Mouse (Mus musculus): Measurements from ENCODE around the gene Nyap1. TPM values are rescaled to one million over a fixed set of nuclear protein-coding genes. Genes with fewer than 3 reads are reported as not detected.

Nyap1 gene
- total RNA-seq (2014; fragmentation: Nextera tagmentation) (0.57 TPM in 1 of 2 replicates, not detected in the other), total RNA-seq (2017) (not detected in 2 replicates)

DNA sequence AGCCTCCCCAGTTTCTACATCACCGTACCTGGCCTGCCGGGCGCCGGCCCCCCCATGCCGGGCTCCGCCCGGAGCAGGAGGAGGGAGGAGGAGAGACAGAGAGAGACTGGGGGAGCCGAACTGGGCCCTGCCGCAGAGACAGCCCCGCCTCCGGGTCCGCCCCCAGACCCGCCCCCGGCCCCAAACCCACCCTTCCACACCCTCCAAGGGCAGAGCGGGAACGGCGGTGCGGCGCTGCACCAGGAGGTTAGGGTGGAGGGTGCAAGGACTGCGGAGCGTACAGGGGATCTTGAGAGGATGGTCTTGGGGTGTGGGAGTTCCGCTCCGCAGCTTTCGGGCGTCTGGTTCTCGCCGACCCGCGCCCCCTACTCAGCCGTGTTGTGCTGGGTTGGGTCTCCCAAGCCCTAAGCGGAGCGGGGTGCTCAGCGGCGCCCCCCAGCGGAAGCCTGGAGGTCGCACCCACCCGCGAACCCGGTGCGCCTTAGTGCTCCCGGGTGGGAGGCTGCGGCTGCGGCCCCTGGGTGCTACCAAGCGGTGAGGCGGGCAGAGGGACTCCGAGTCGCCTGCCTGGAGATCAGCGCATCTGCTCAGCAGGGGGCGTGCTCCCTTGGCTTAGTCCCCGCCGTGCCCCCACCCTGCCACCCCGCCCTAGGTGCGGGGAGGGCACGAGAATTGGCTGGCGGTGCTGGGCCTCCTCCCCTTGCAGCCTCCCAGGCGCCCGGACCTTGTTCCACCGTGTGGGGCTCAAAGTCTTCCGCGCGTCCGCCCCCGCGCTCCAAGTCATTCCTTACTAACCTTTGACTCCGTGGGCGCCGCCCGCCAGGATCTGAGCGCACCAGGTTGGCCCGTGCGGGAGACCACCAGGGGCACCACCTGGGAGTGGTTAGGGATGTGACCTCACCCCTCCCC, at the start of gene Nyap1:
Gene Nyap1, minus strand, starts transcription at position 585 of the 909 bp plus-strand sequence.
- peak; percentile 69 for ATAC-seq (replicated peaks; ENCODE audit: low FRiP score, low TSS enrichment, poor library complexity, severe bottlenecking)

DNA sequence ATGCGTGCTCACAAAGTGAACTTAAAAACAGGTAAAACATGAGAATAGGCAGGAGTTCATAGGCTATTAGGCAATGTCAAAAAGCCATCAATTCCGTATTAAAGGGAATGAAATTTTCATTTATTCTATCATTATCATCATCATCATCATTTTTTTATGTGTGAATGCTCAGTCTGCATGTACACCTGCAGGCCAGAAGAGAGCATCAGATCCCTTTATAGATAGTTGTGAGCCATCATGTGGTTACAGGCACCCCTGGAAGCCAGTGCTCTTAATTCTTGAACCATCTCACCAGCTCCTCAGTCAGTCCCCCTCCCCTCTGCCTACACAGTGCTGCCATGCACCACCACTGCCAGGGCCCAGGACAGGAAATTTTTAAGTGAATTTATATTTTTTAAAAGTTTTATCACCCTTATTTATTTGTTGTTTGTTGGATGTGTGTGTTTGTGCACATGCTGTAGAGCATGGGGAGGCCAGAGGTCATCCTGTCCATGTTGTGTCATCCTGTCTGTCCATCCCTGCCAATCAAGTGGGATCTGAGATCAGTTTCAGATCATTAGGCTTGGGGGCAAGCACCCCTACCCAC, 47.6 kb upstream of the Nyap1 start:
- no peak for ATAC-seq (replicated peaks; ENCODE audit: low FRiP score, low TSS enrichment, poor library complexity, severe bottlenecking)

DNA sequence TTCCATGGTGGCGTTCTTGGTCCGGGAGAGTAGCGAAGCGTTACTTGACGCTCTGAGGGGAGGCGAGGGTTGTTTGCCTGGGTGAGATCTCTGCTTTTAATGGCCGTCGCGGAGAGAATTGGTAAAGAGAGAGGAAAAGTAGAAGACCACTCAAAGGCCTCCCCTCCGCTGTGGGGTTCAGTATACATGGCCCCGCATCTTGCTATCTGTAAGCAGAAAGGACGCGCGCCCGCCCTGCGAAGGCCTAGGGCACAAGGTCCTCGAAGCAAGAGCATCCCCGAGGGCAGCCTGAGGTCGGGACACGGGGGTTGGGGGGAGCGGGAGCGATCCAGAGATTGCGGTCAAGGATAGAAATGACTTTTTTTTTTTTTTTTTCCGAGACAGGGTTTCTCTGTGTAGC, 46.8 kb upstream of the Nyap1 start:
- no peak for ATAC-seq (replicated peaks; ENCODE audit: low FRiP score, low TSS enrichment, poor library complexity, severe bottlenecking)

DNA sequence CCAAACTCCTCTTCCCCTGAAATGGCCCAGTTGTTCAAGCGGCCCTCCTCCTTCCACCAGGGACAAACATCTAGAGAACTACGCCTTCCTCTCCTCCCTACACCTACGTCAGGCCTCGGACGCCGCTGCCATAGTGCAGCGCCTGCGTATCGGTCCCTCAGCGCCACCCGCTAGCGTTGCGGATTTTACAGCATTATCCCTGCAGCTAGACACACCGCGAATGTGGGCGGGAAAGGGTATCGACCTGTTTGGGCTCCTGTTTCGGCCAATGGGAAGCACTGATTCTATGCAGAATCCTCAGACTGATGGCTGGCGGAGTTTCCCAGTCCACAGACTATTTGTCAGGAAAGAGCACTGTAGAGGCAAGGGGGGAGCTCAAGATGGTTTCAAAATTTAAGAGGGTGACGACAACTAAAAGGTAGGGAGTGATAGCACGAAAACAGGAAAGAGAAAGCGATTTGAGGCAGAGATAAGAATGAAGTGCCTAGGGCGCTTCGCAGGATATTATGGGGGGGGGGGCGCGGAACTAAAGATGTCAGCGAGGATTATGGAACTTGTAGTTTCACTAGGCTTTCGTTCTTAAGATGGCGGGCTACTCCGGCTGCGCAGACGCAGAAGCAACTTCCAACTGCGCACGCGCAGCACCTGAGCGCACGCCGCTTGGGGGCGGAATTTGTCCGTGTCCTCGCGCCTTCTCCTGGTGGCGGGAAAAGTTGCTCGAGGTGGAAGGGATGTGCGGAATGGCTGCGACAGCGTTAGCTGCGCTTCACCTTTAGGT, 45.9 kb upstream of the Nyap1 start, which contains the start of the genes Mepce and Zcwpw1:
Gene Mepce, minus strand, starts transcription at position 505 of the 778 bp plus-strand sequence.
Gene Zcwpw1, plus strand, starts transcription at position 648 of the 778 bp plus-strand sequence.
- peak; percentile 71 for ATAC-seq (replicated peaks; ENCODE audit: low FRiP score, low TSS enrichment, poor library complexity, severe bottlenecking)

DNA sequence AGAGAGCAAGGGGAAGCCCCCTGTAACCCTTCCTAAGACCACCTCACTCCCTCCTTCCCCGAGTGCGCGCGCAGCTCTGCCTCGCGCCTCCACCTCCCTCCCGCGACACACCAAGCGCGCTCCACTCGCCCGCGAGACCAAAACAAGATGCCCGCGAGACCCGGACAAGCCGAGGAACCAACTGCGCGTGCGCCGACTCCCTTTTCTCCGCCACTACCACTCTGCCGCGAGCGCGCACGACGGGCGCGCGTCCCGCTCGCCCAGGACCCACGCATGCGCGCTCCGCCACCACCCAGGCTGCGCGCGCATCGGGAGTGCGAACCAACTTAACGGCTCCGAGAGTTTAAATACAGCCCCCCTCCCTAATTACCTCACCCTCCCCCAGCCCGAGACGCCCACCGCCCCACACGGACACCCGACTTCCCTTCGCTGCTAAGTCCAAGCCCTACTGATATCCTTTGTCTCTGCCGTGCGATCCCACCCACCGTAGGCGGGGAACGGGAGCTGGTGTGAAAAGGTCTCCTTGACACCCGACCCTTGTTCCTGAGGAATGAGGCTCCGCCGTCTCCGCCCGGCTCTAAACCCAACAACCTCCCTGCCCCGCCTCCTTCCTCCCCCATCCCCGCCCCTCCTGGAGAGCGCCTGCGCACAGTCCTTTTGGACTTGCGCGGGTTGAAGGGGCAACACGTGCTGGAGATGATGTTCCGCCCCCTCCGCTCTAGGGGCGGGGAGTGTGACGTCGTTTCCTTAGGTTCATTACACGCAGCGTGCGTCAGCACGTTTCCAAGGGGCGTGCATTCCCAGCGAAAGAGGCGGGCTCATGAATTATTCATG, 44.9 kb upstream of the Nyap1 start:
- ATAC-seq (replicated peaks; ENCODE audit: low FRiP score, low TSS enrichment, poor library complexity, severe bottlenecking), result peak; percentile 75

DNA sequence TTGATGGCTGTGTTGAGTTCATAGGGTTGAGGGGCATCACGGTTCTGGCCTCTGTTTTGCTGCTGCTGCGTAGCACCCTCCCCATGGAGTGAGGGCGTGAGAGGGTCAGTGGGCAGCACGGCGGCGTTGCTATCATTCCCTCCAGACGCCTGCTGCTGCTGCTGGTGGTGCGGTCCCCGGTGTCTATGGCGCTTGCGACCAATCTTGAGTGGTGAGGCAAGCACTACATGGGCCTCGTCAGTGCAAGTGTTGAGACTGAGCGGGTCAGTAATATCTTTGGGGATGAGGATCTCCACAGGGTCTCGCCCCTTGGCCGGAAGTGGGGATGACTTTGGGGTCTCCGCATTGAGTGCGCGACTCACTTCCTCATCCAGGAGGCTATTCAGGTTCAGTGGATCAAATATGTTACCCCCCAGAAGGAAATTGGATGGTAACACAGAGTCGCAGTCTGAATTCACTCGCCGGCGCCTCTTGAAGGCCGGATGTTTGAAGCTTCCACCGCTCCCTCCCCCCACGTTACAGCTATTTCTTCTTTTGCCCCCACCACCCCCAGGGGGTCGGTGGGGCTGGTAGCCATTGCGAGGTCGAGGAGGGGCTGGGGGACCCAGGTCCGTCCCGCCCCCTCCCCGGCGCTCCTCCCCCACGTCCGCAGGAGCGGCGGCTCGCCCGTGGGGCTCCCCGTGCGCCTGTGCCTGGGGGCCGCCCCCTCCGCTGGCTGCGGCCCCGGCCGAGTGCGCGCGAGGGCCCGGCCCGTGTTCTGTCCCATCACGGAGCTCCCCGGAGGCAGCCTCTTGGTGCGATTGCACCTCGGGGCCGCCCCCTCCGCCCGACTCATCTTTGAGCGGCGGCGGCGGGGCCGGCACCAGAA, 44.0 kb upstream of the Nyap1 start:
- no peak for ATAC-seq (replicated peaks; ENCODE audit: low FRiP score, low TSS enrichment, poor library complexity, severe bottlenecking)

DNA sequence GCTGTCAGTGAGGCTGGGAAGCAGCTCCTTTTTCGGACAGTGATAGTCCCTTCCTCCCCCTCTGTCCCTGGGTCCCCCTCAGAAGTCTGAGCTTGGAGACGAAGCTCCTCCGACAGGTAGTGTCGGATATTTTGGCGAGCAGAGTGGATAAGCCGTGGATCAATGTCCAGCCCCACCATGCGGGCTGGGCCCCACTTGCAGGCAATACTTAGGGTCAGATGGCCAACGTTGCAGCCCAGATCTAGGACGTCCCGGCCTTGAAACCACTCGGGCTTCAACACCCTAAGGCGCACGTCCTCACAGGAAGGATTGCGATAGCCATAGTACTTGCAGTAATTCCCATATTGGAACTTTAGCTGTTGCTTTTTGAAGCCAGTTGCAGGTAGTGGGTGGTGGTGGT, 43.1 kb upstream of the Nyap1 start:
- no peak for ATAC-seq (replicated peaks; ENCODE audit: low FRiP score, low TSS enrichment, poor library complexity, severe bottlenecking)

DNA sequence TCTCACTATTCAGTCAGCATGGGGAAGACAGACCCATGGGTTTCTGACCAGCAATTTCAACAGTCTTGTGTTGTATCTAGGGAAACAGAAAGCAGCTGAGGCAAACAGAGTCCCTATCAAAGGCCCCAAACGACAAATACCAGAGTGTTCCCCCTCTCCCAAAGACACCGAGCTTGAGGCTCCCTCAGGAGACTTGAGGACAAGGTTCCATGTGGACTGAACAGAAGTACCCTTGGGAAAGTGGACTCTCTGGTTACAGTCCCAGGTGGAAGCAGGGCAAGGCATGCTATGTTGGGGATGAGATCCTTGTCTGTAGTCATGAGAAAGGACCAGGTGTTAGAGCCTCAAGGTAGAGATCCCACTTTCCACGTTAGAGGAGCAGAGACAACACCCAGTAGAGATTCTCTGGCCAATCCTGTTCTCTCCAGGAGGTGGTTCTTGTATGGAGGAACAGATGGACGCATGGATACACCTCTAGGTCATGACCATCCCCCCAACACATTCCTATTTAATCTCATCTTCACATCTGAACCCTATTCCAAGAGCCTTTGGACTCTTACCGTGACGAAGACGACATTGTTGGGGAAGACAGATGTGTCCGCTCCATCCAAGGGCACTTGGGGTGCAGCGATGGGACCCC, 42.6 kb upstream of the Nyap1 start:
- no peak for ATAC-seq (replicated peaks; ENCODE audit: low FRiP score, low TSS enrichment, poor library complexity, severe bottlenecking)

DNA sequence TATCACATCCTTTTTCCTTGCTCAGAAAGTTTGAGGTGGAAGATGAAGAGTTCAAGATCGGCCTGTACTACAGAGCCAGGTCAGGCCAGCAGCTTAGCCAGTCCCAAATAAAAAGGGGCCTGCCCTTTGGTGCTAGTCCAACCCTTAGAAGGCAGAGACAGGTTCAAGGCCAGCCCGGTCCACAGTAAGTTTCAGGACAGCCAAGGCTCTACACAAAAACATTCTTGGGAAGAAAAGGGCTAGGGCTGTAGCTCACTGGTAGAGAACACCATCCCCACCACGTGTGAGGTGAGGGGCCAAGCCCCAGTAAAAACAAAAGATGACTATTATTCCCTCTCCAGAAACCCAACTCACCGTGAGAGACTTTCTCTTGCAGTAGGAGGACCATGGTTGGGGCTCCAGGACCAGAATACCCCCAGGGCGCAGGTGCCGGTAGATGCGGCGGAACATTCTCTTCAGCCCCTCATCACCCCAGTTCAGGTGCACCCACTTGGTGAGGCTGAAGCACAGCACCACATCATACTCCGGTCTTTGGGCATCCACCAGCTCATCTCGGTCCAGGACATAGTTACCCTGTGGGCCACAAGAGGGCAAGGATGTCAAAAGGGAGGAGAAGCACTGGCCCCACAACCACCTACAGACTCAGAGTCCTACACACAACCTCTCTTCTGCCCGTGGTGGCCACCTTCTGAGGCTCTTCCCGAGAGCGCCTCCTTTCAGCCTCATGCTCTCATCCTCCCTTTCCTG, 41.5 kb upstream of the Nyap1 start:
- ATAC-seq (replicated peaks; ENCODE audit: low FRiP score, low TSS enrichment, poor library complexity, severe bottlenecking), result no peak

DNA sequence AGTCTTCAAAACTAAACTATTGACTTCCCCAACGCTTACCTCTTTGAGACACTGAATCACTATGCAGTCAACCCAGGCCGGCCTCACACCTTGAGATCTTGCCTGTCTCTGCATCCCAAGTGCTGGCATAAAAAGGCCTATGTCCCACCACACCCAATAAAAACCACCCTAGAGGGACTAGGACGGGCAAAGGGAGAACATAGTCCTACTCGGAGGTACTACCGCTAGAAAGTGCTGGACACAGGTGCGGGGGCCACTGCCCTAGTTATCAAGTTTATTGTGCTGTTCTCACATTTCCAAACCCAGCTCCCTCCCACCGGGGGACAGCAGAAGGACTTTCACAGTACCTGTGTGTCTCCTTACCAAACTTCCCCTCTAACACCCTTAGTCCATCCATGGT, 40.3 kb upstream of the Nyap1 start:
- ATAC-seq (replicated peaks; ENCODE audit: low FRiP score, low TSS enrichment, poor library complexity, severe bottlenecking), result no peak

DNA sequence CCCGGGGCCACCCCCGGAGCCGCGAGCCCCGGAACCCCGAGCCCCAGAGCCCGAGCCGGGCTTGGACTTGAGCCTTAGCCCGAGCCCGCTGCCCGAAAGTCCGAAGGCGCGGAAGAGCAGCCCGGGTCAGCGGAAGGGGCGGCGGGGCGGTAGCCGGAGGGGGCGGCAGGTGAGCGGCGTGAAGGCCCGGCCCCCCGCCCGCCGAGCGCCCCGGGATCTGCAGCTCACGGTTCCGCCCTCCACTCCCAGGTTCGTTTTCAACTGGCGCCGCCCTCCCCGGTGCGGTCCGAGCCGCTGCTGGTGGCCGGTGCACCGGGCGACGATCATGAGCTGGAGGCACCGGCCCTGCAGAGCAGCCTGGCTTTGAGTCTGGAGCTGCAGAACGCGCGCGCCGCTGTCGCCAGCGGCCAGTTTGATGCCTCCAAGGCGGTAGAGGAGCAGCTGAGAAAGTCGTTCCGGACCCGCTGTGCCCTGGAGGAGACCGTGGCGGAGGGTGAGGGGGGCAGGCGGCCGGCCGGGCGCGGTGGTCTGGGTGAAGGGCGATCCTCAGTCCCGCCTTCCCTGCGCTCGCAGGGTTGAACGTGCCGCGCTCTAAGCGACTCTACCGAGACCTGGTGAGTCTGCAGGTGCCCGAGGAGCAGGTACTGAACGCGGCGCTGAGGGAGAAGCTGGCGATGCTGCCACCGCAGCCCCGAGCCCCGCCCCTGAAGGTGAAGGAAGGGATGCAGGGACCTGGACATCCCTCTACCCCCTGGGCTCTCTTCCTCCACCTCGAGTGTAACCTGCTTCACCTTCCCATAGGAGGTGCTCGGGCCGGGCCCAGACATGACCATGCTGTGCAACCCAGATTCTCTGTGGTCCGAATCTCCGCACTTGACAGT, 37.9 kb upstream of the Nyap1 start:
- peak; percentile 7; the same call in 1 of the 2 replicates for ATAC-seq (replicated peaks; ENCODE audit: low FRiP score, low TSS enrichment, poor library complexity, severe bottlenecking)

DNA sequence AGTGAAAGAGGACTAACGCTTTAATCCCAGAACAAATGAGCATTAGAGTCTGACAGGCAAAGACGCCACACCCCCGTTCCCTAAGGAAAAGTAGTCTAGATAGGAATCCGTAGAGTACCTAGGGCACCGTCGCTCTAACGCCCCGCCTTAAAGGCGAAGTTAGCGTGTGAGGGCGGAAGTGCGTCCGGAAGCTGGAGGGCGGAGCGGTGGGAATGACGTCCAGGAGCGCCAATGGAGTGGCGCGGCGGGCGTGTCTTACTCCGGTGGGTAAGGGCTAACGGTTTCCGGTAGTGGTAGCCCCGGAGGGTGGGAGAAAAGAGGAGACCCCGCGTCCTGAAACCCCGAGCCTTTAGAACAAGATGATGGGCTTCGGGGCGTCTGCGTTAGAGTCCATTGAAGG, 37.2 kb upstream of the Nyap1 start, which contains the start of gene Ppp1r35:
Gene Ppp1r35, plus strand, starts transcription at position 215 of the 400 bp plus-strand sequence.
- peak; percentile 83 for ATAC-seq (replicated peaks; ENCODE audit: low FRiP score, low TSS enrichment, poor library complexity, severe bottlenecking)

DNA sequence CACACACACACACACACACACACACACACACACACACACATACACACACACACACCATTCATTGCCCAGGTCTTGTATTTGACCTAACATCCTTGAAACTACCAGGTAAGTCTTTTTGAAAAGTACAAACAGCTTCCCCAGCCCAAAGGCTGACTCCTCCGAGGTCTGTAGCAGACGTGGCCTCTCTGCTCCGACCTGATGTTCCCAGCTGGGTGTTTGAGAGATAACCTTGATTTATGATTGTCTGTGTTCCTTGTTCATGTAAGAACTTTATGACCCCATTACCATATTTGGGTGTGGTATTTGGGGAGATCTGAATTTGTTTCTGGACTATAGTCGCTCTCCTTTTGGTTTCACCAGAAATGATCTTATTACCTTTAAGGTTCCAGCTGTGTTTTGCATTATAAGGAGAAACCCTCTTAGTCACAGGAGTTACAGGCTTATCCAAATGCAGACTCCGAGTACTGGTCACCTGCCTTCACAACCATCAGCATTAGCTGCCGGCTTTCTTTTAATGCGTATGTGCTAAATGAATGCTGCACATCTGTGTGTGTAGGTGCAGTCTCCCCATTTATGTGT, 35.9 kb upstream of the Nyap1 start:
- no peak for ATAC-seq (replicated peaks; ENCODE audit: low FRiP score, low TSS enrichment, poor library complexity, severe bottlenecking)

DNA sequence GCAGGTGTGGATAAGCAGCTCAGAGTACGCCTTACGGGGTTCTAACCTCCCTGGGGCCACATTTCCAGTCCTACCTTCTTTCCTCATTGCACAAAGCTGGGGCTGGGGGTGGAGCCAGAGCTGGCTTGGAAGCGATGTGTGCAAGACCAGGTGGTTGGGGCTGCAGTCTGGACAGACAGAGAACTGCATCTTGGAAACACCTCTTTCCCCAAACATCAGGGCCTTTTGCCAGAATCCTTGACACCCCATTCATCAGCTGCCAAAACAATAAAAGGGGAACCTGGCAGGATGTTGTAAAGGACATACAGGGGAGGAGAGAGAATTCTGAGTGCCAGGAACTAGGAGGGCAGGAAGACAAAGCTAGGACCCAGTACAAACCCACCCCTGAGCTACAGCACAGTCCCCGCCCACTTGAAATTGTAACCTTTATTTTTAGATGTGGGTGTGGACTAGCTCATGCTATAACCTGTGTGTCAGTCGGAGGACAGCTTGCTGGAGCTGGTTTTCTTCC, 35.1 kb upstream of the Nyap1 start:
- ATAC-seq (replicated peaks; ENCODE audit: low FRiP score, low TSS enrichment, poor library complexity, severe bottlenecking), result peak; percentile 54

DNA sequence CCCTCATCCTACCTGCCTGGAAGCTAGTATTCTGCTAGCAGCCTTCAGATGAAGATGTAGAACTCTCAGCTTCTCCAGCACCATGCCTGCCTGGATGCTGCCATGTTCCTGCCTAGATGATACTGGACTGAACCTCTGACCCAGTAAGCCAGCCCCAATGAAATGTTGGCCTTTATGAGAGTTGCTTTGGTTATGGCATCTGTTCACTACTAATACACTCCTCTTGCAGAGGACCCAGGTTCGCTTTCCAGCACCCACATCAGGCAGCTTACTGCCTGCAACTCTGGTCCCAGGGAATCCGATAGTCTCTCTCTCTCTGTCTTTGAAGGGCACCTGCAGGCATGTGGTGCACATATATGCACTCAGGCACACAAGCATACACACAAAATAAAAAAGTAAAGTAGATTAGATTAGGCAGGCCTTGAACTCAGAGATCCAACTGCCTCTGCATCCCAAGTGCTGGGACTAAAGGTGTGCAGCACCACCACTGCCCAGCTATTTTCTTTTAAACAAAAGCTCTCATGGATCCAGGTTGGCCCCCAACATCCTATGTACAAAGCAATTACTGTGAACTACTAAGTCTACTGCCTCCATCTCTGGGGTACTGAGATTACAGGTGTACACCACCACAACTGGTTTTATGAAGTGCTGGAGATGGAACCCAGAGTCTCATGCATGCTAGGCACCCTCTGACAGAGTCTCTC, 34.3 kb upstream of the Nyap1 start:
- no peak for ATAC-seq (replicated peaks; ENCODE audit: low FRiP score, low TSS enrichment, poor library complexity, severe bottlenecking)

Data from megakaryocyte-erythroid progenitor cell, adult 5-6 weeks (primary cell).